Mouse (Mus musculus) heart, embryonic 16.5 days (tissue): ENCODE measurements around the gene Pgc. TPM values are rescaled to one million over a fixed set of nuclear protein-coding genes. Genes with fewer than 3 reads are reported as not detected.

Experiments
- ATAC-seq: fragments of 200-750 bp; cut with Nextera tagmentation; replicated peaks from 2 replicates; pipeline ENCODE4 v1.8.0; 2017; ENCODE audit warnings: moderate number of reproducible peaks; ENCODE audit not compliant: insufficient read depth, low FRiP score; ENCODE audit errors: extremely low read depth
- H3K27ac ChIP-seq: fragments of 300-500 bp; sonication (generic); 2 replicates; pipeline ENCODE4 v1.5.1; 2014; ENCODE audit warnings: mild to moderate bottlenecking, low read length, control low read depth, moderate library complexity
- H3K27me3 ChIP-seq: fragments of 300-500 bp; sonication (generic); 2 replicates; pipeline ENCODE4 v1.6.1; 2014; ENCODE audit warnings: low read length, mixed read lengths; ENCODE audit not compliant: control insufficient read depth, insufficient read depth
- H3K36me3 ChIP-seq: fragments of 300-500 bp; sonication (generic); 2 replicates; pipeline ENCODE4 v1.6.1; 2014; ENCODE audit not compliant: control insufficient read depth, insufficient read depth
- H3K4me1 ChIP-seq: fragments of 300-500 bp; sonication (generic); 2 replicates; pipeline ENCODE4 v1.6.1; 2014; ENCODE audit warnings: low read length, mixed read lengths; ENCODE audit not compliant: control insufficient read depth, insufficient read depth
- H3K4me2 ChIP-seq: fragments of 300-500 bp; sonication (generic); 2 replicates; pipeline ENCODE4 v1.6.1; 2014; ENCODE audit warnings: low read depth, mild to moderate bottlenecking, control low read depth, low read length
- H3K4me3 ChIP-seq: fragments of 300-500 bp; sonication (generic); 2 replicates; pipeline ENCODE4 v1.5.1; 2014; ENCODE audit warnings: mild to moderate bottlenecking, control low read depth, low read length
- H3K9ac ChIP-seq: fragments of 300-500 bp; sonication (generic); 2 replicates; pipeline ENCODE4 v1.6.1; 2014; ENCODE audit warnings: low read length, control low read depth
- H3K9me3 ChIP-seq: fragments of 300-500 bp; sonication (generic); replicated peaks from 2 replicates; pipeline ENCODE4 v1.6.1; 2016; ENCODE audit warnings: low read length; ENCODE audit not compliant: control insufficient read depth
- WGBS: fragments of 180-500 bp; shearing (Covaris S2); extraction: QIAGEN DNeasy Blood & Tissue Kit; methylation state at CpG from one replicate; pipeline ENCODE4 v1.1.7; 2014; 5-methylcytosine and 5-hydroxymethylcytosine counted together
- polyA plus RNA-seq: library from polyadenylated mRNA; unstranded; fragments of >200 nt; fragmentation: Nextera tagmentation; extraction: Ambion mirVana; gene quantifications from 2 replicates; pipeline ENCODE4 v1.2.1, GENCODE M21; 2015

Pgc gene
- polyA plus RNA-seq, 1 experiment from 2014 or later = 0.56 TPM

DNA sequence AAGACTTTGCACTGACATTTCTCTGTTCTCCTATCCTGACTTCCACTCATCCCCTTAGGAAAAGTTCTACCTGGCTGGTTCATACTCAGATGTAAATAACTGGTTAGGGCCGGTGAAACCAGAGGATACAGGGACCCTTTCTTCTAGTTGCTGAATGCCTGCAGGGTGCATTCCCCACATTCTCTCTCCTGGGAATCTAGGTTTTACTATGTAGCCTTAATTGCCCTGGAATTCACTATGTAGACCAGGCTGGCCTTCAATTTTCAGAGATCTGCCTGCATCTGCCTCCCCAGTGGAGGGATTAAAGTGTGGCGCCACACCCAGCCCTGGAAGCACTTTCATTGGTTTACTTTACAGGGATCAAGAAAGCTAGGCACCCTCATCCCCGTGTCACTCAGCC, 55.8 kb downstream of the Pgc start:
- H3K9me3 ChIP-seq = no peaks in the 10 kb centered on the region
- no peak overlapping the region for H3K27ac ChIP-seq
- 0 out of 2 replicates have a peak, but pooled peaks cover 4% of the 10 kb centered on the region for H3K4me1 ChIP-seq
- no peak overlapping the region for H3K4me3 ChIP-seq
- H3K4me2 ChIP-seq = no peak overlapping the region
- 91% methylated on average over 3 of the region's 3 CpGs for WGBS
- no peaks in the 10 kb centered on the region for H3K36me3 ChIP-seq
- no peak for ATAC-seq
- H3K9ac ChIP-seq = no peak overlapping the region
- H3K27me3 ChIP-seq = no peaks in the 10 kb centered on the region

- Histone ChIP-seq H3K4me1 (0 out of 2 replicates have a peak, but pooled peaks cover 4% of the 10 kb centered on the region), H3K27me3 (no peaks in the 10 kb centered on the region), H3K9ac (no peak overlapping the region), H3K27ac (no peak overlapping the region), H3K4me3 (no peak overlapping the region), H3K36me3 (0 out of 2 replicates have a peak, but pooled peaks cover 3% of the 10 kb centered on the region), H3K9me3 (no peaks in the 10 kb centered on the region), H3K4me2 (no peak overlapping the region)
- ATAC-seq = no peak
- WGBS = 65% methylated on average over 8 of the region's 8 CpGs
These were observed 57.0 kb downstream of the Pgc start for GRCm38 (mm10) chr17:47783445-47784223.

Other genes starting within 250 kb of the Pgc start
- 20.3 and 20.8 TPM in 2 replicates for gene Taf8, start 224.6 kb upstream of the Pgc start, polyA plus RNA-seq
- 412 and 420 TPM in 2 replicates for gene Ccnd3, start 221.8 kb upstream of the Pgc start, polyA plus RNA-seq
- 22.9 and 23.3 TPM in 2 replicates for gene Bysl, start 115.3 kb upstream of the Pgc start, polyA plus RNA-seq
- gene Med20, start 115.3 kb upstream of the Pgc start, polyA plus RNA-seq = 30.5 and 34.9 TPM in 2 replicates
- gene Gm20517, start 115.3 kb upstream of the Pgc start, polyA plus RNA-seq = 0.82 and 1.0 TPM in 2 replicates
- gene Usp49, start 96.2 kb upstream of the Pgc start, polyA plus RNA-seq = 2.1 and 3.1 TPM in 2 replicates
- gene Tomm6, start 38.5 kb upstream of the Pgc start, polyA plus RNA-seq = 274 and 295 TPM in 2 replicates
- 3.9 and 5.1 TPM in 2 replicates for gene Frs3, start 37.8 kb upstream of the Pgc start, polyA plus RNA-seq
- gene Gm21981, start 32.4 kb upstream of the Pgc start, polyA plus RNA-seq = 0.24 and 0.39 TPM in 2 replicates
- 0.72 and 0.84 TPM in 2 replicates for gene Prickle4, start 32.1 kb upstream of the Pgc start, polyA plus RNA-seq
- 25.7 and 28.9 TPM in 2 replicates for gene Tfeb, start 10.2 kb downstream of the Pgc start, polyA plus RNA-seq
- gene Mdfi, start 107.8 kb downstream of the Pgc start, polyA plus RNA-seq = 9.7 and 10.7 TPM in 2 replicates
- 6.5 and 6.6 TPM in 2 replicates for gene Foxp4, start 197.8 kb downstream of the Pgc start, polyA plus RNA-seq